8 mouse cellular contexts compared by ENCODE assay signal in genomic region chr4:148160436-148161390, GRCm38 (mm10). TPM values are rescaled to one million over a fixed set of nuclear protein-coding genes. Genes with fewer than 3 reads are reported as not detected.
DNase-seq lines count a peak whose midpoint lies in the region; ATAC-seq and TF ChIP-seq lines count a peak whose summit lies in the region.

Gene Fbxo44 (minus strand): TSS chr4:148160482.
Gene Fbxo2 (plus strand): TSS chr4:148160621.

- TF ChIP-seq CTCF in gastrocnemius, adult 2 months (IDR thresholded peaks at IDR 0.05): no peak
- TF ChIP-seq CTCF in bone marrow macrophage, adult 2 months (IDR thresholded peaks at IDR 0.05; ENCODE audit: low read depth, low read length): no peak
- TF ChIP-seq CTCF in midbrain, postnatal 0 days (IDR thresholded peaks at IDR 0.05): peak; percentile 30

- H3K4me1 ChIP-seq in bone marrow macrophage, adult 2 months (ENCODE audit: control insufficient read depth, insufficient read depth, low read length): peaks cover 2% of the 10 kb centered on the region; the same call in 1 of the 2 replicates
- H3K4me1 ChIP-seq in hindbrain, embryonic 10.5 days (replicated peaks): peaks cover 70% of the 10 kb centered on the region
- peaks cover 14% of the 10 kb centered on the region for H3K4me1 ChIP-seq in midbrain, postnatal 0 days (ENCODE audit: insufficient read depth, low read length)

- intact Hi-C loops in gastrocnemius, adult 2 months (cut with DNase I): no loop called here
- intact Hi-C loops in left cerebral cortex, postnatal 10 days (cut with DNase I): no loop called here

- peak within 1 kb of the TSS; percentile 89 for H3K9ac ChIP-seq in midbrain, postnatal 0 days (replicated peaks; ENCODE audit: low read length, poor library complexity, severe bottlenecking)

- peak; percentile 33 for ATAC-seq in midbrain, postnatal 0 days (ENCODE audit: low FRiP score)

- TF ChIP-seq POLR2A in bone marrow macrophage, adult 2 months (IDR thresholded peaks at IDR 0.05; ENCODE audit: borderline replicate concordance, low read depth, low read length): no peak

- DNase-seq in gastrocnemius, adult 2 months: peak; percentile 55
- no peak for DNase-seq in gastrocnemius, postnatal 25 days
- peak; percentile 51 for DNase-seq in 3T3-L1 (ENCODE audit: low read depth, low spot score)
- DNase-seq in hindbrain, embryonic 10.5 days (ENCODE audit: low spot score): peak; percentile 31
- DNase-seq in left cerebral cortex, postnatal 10 days (ENCODE audit: extremely low spot score in 1 of 2, low spot score in 2 of 2): peak in 1 of 2 experiments; percentile 68
- DNase-seq in midbrain, postnatal 0 days (ENCODE audit: low spot score): peak; percentile 71
- no peak for DNase-seq in Muller cell, postnatal 12 days (ENCODE audit: inconsistent ontology term)

- peaks cover 29% of the 10 kb centered on the region for H3K36me3 ChIP-seq in hindbrain, embryonic 10.5 days
- H3K36me3 ChIP-seq in midbrain, postnatal 0 days (ENCODE audit: insufficient read depth, low read length): peaks cover 14% of the 10 kb centered on the region

- WGBS in hindbrain, embryonic 10.5 days: under 1% methylated on average over 43 of the region's 43 CpGs
- under 1% methylated on average over 43 of the region's 43 CpGs for WGBS in midbrain, postnatal 0 days

- H3K27me3 ChIP-seq in hindbrain, embryonic 10.5 days (ENCODE audit: insufficient read depth, poor library complexity, severe bottlenecking): peaks cover 64% of the 10 kb centered on the region
- H3K27me3 ChIP-seq in midbrain, postnatal 0 days (ENCODE audit: insufficient read depth, low read length): peaks cover 23% of the 10 kb centered on the region

- H3K9me3 ChIP-seq in hindbrain, embryonic 10.5 days: no peaks in the 10 kb centered on the region
- H3K9me3 ChIP-seq in midbrain, postnatal 0 days (ENCODE audit: low read length): no peaks in the 10 kb centered on the region

- peak within 1 kb of the TSS; percentile 90 for H3K27ac ChIP-seq in gastrocnemius, adult 2 months
- H3K27ac ChIP-seq in bone marrow macrophage, adult 2 months (ENCODE audit: insufficient read depth, low read depth, low read length): no peak within 1 kb of the TSS
- peak within 1 kb of the TSS; percentile 95 for H3K27ac ChIP-seq in hindbrain, embryonic 10.5 days
- peak within 1 kb of the TSS; percentile 87 for H3K27ac ChIP-seq in midbrain, postnatal 0 days (ENCODE audit: low read depth, low read length)

- peak within 1 kb of the TSS; percentile 92 for H3K4me2 ChIP-seq in midbrain, postnatal 0 days (ENCODE audit: low read depth, low read length, poor library complexity, severe bottlenecking)

- H3K4me3 ChIP-seq in gastrocnemius, adult 2 months: peak within 1 kb of the TSS; percentile 79
- peak within 1 kb of the TSS; percentile 69 for H3K4me3 ChIP-seq in bone marrow macrophage, adult 2 months (ENCODE audit: insufficient read depth, low read length)
- H3K4me3 ChIP-seq in hindbrain, embryonic 10.5 days: peak within 1 kb of the TSS; percentile 81
- peak within 1 kb of the TSS; percentile 75 for H3K4me3 ChIP-seq in midbrain, postnatal 0 days (ENCODE audit: low read depth, low read length)

RNA-seq across cellular contexts. Expression of gene Fbxo44, which starts in this region (rescaled TPM):
- total RNA-seq in gastrocnemius, adult 2 months (2021): 1 to 10 TPM; 7.5 to 9.7 TPM
- total RNA-seq in gastrocnemius, postnatal 25 days (2021): 1 to 10 TPM; 6.4 to 7.1 TPM
- 5.9 and 8.3 TPM in 2 replicates for polyA plus RNA-seq in bone marrow macrophage, adult 2 months (2012; ENCODE audit: insufficient read depth, insufficient read length, missing spikeins)
- 48.0 and 86.5 TPM in 2 replicates for polyA plus RNA-seq in hindbrain, embryonic 10.5 days (2016; fragmentation: Nextera tagmentation; extraction: Ambion mirVana)
- total RNA-seq in left cerebral cortex, postnatal 10 days (2021): 10 to 100 TPM; 87.6 to 89.9 TPM
- total RNA-seq in midbrain, postnatal 0 days (2014; rRNA removed): 169 and 189 TPM in 2 replicates
- 107 and 116 TPM in 2 replicates for polyA plus RNA-seq in midbrain, postnatal 0 days (2015; fragmentation: Nextera tagmentation; extraction: Ambion mirVana)

RNA-seq across cellular contexts. Expression of gene Fbxo2, which starts in this region (rescaled TPM):
- under 1 TPM in 1 of 2 experiments, not detected in 1; 0.43 TPM for total RNA-seq in gastrocnemius, adult 2 months (2021)
- total RNA-seq in gastrocnemius, postnatal 25 days (2021): under 1 TPM in 1 of 2 experiments, not detected in 1; 0.28 TPM
- 0.43 TPM in 1 of 2 replicates, not detected in the other for polyA plus RNA-seq in bone marrow macrophage, adult 2 months (2012; ENCODE audit: insufficient read depth, insufficient read length, missing spikeins)
- polyA plus RNA-seq in hindbrain, embryonic 10.5 days (2016; fragmentation: Nextera tagmentation; extraction: Ambion mirVana): 3.3 and 4.6 TPM in 2 replicates
- total RNA-seq in left cerebral cortex, postnatal 10 days (2021): 10 to 100 TPM; 26.8 to 33.0 TPM
- 13.5 and 17.5 TPM in 2 replicates for total RNA-seq in midbrain, postnatal 0 days (2014; rRNA removed)
- polyA plus RNA-seq in midbrain, postnatal 0 days (2015; fragmentation: Nextera tagmentation; extraction: Ambion mirVana): 17.0 and 18.1 TPM in 2 replicates

Comparison
In these comparisons a context has a peak if more than half of its experiments do, and no peak if none do; other contexts are left out.
1. RNA of gene Fbxo44 (total RNA-seq): 169 to 189 TPM in midbrain, postnatal 0 days and 87.6 to 89.9 TPM in left cerebral cortex, postnatal 10 days; 7.5 to 9.7 TPM in gastrocnemius, adult 2 months and 6.4 to 7.1 TPM in gastrocnemius, postnatal 25 days; every median in the first group is over 4 times any median in the second.
2. RNA of gene Fbxo2 (total RNA-seq): 26.8 to 33.0 TPM in left cerebral cortex, postnatal 10 days and 13.5 to 17.5 TPM in midbrain, postnatal 0 days; 0.43 TPM in gastrocnemius, adult 2 months and 0.28 TPM in gastrocnemius, postnatal 25 days; every median in the first group is over 10 times any median in the second.
3. DNase-seq: peak in gastrocnemius, adult 2 months (single experiment), 3T3-L1 (single experiment), hindbrain, embryonic 10.5 days (single experiment) and midbrain, postnatal 0 days (single experiment); none in gastrocnemius, postnatal 25 days (single experiment) and Muller cell, postnatal 12 days (single experiment).
4. Peak in every context shown above with its lines, with median percentiles within 50 percentile points of each other: H3K4me3 ChIP-seq.